Mouse (Mus musculus) C2C12 (cell line): ENCODE measurements around the gene Usb1.

Experiments
- CEBPB ChIP-seq: IDR thresholded peaks from one replicate; pipeline ENCODE4 v1.6.1; 2011; ENCODE audit warnings: low read depth, mild to moderate bottlenecking, control low read depth, moderate library complexity
- CTCF ChIP-seq: IDR thresholded peaks from one replicate; pipeline ENCODE4 v1.5.1; 2011; ENCODE audit not compliant: control insufficient read depth, insufficient read depth, insufficient read length
- FOSL1 ChIP-seq: IDR thresholded peaks from one replicate; pipeline ENCODE4 v1.8.0; 2011; ENCODE audit warnings: mild to moderate bottlenecking, low read length; ENCODE audit not compliant: poor library complexity, insufficient read depth, severe bottlenecking
- MAX ChIP-seq: IDR thresholded peaks from one replicate; pipeline ENCODE4 v1.6.1; 2011; ENCODE audit warnings: mild to moderate bottlenecking, control low read depth
- MYOD1 ChIP-seq: IDR thresholded peaks from one replicate; pipeline ENCODE4 v1.6.1; 2011; ENCODE audit warnings: low read depth; ENCODE audit not compliant: control insufficient read depth, insufficient read length
- MYOG ChIP-seq: IDR thresholded peaks from one replicate; pipeline ENCODE4 v1.6.1; 2011; ENCODE audit not compliant: control insufficient read depth, insufficient read length; ENCODE audit errors: extremely low read depth
- USF1 ChIP-seq: IDR thresholded peaks from one replicate; pipeline ENCODE4 v1.6.1; 2011; ENCODE audit warnings: low read depth, mild to moderate bottlenecking, control low read depth, moderate library complexity

DNA sequence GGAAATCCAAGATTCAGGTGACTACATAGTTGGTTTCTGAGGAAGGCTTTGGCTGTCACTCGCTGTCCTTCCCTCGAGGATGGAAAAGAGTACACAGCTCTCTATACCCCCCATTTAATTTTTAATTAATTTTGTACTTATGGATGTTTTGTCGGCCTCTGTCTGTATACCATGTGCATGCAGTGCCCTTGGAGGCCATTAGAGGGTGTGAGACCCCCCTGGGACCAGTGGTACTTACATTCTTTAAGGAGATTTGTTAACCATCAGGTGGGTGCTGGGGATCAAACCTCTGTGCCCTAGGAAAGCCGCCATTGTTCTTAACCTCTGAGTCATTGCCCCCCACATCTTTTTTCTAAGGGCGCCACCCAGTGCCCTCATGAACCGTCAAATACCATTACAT is 12.6 kb downstream of the Usb1 start:
- TF ChIP-seq CTCF: no peak
- TF ChIP-seq MAX: no peak
- no peak for TF ChIP-seq USF1
- no peak for TF ChIP-seq MYOD1
- TF ChIP-seq CEBPB: no peak
- TF ChIP-seq MYOG: no peak
- TF ChIP-seq FOSL1: no peak
